Mouse (Mus musculus) megakaryocyte, embryonic 14.5 days (primary cell): ENCODE measurements around the gene Rasgrf2. TPM values are rescaled to one million over a fixed set of nuclear protein-coding genes. Genes with fewer than 3 reads are reported as not detected.

ENCODE experiments used
- H3K27me3 ChIP-seq: replicated peaks from 2 replicates; pipeline ENCODE3; 2012; ENCODE audit warnings: inconsistent platforms
- H3K36me3 ChIP-seq: replicated peaks from 2 replicates; pipeline ENCODE3; 2012; ENCODE audit warnings: low read length, inconsistent platforms, mixed read lengths
- H3K4me1 ChIP-seq: 2 replicates; pipeline ENCODE4 v1.6.1; 2012; ENCODE audit warnings: inconsistent platforms
- H3K4me3 ChIP-seq: replicated peaks from 2 replicates; pipeline ENCODE3; 2012; ENCODE audit warnings: moderate library complexity, mild to moderate bottlenecking, inconsistent platforms
- H3K9me3 ChIP-seq: 2 replicates; pipeline ENCODE4 v1.6.1; 2012; ENCODE audit warnings: inconsistent platforms
- FLI1 ChIP-seq: IDR thresholded peaks from 2 replicates; pipeline ENCODE4 v1.6.1; 2012; ENCODE audit warnings: low read length, inconsistent platforms, mixed read lengths
- GATA1 ChIP-seq: IDR thresholded peaks from 3 replicates; pipeline ENCODE4 v1.6.1; 2012; ENCODE audit warnings: mixed read lengths, low read length, inconsistent platforms, borderline replicate concordance
- polyA plus RNA-seq: library from polyadenylated mRNA; stranded (reverse); fragments of >175 nt; gene quantifications from 2 replicates; pipeline ENCODE4 v1.2.3, GENCODE M21; 2012; ENCODE audit warnings: low replicate concordance; ENCODE audit not compliant: insufficient read depth

The Rasgrf2 gene
- polyA plus RNA-seq, 1 experiment, result 0.70 TPM

- Histone ChIP-seq H3K4me1 (peaks cover 11% of the 10 kb centered on the region; the same call in 1 of the 2 replicates), H3K4me3 (no peak overlapping the region), H3K27me3 (peaks cover 30% of the 10 kb centered on the region), H3K9me3 (peaks cover 14% of the 10 kb centered on the region), H3K36me3 (no peaks in the 10 kb centered on the region)
- TF ChIP-seq GATA1, result no peak
- no peak for TF ChIP-seq FLI1
These were observed 223.1 kb downstream of the Rasgrf2 start for GRCm38 (mm10) chr13:91908202-91908980.

DNA sequence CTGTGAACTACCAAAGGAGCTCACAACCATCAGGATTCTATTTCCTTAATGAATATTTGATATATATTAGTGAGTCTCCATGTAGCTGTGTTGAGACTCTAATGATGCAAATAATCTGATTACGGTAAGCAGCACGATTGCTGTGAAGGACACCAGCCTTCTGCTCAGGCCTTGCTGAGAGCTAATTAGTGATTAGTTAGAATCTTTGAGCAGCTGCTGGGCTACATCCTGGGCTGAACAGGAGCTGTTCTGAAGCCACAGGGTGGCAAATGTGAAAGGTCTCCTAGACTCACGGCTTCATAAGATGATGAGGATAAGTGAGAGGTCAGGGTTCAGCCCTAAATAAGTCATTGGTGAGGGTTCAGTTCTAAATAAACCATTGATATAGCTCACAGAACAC is 225.1 kb downstream of the Rasgrf2 start:
- peaks cover 9% of the 10 kb centered on the region; the same call in 1 of the 2 replicates for H3K4me1 ChIP-seq
- no peak for TF ChIP-seq FLI1
- TF ChIP-seq GATA1, result no peak
- H3K36me3 ChIP-seq, result no peaks in the 10 kb centered on the region
- no peak overlapping the region for H3K4me3 ChIP-seq
- peaks cover 10% of the 10 kb centered on the region for H3K9me3 ChIP-seq
- peaks cover 19% of the 10 kb centered on the region for H3K27me3 ChIP-seq

- TF ChIP-seq FLI1, result no peak
- no peak for TF ChIP-seq GATA1
- Histone ChIP-seq H3K9me3 (peaks cover 10% of the 10 kb centered on the region), H3K4me1 (peaks cover 6% of the 10 kb centered on the region), H3K4me3 (no peak overlapping the region), H3K36me3 (no peaks in the 10 kb centered on the region), H3K27me3 (peaks cover 3% of the 10 kb centered on the region)
These were observed 235.0 kb downstream of the Rasgrf2 start for GRCm38 (mm10) chr13:91896476-91896875.

DNA sequence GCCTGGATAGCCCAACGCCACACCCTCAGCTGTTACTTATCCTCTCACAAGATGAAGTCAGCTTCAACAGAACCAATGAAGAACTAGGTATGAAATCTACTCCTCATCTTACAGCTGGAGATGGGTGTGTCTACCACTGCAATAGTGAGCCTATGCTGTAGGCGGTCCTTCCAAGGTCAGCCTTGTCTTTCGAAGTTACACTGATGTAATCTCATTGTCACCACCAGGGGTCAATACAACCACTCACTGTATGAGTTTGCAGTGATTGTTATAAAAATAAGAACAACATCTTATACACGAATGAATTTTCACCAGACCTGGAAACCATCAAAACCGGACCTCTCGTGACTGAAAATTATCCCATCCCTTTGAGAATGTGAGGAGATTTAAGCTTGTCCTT is 238.3 kb downstream of the Rasgrf2 start:
- Histone ChIP-seq H3K27me3 (peaks cover 3% of the 10 kb centered on the region), H3K4me1 (peaks cover 6% of the 10 kb centered on the region), H3K36me3 (no peaks in the 10 kb centered on the region), H3K9me3 (no peaks in the 10 kb centered on the region), H3K4me3 (no peak overlapping the region)
- TF ChIP-seq GATA1 (no peak), FLI1 (no peak)

DNA sequence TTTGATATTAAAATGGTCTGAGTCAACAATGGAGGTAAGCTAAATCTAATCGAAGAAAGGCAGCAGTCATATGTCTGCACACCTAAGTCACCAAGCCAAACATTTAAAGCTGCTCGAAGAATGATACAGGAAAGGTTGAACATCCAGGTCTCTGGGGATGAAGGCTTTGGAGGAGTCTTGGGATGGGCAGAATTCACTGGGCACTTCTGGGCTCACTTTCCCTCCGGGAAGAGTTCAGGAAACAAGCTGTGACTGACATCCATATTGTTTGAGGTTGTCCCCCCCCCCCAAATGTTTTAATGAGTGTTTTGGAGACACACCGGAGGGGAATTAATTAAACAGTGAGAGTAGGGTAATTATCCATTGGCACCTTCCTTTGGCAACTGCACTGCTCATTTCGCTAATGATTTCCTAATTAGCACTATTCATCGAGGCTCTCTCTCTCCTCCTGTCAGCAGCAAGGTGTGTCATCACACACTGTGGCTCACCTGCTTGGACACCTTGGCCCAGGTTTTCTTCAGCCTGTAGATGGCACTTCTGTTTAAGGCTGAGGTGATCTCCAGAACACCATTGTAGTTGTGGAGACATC is 241.3 kb downstream of the Rasgrf2 start:
- Histone ChIP-seq H3K36me3 (no peaks in the 10 kb centered on the region), H3K9me3 (no peaks in the 10 kb centered on the region), H3K4me3 (no peak overlapping the region), H3K4me1 (peaks cover 3% of the 10 kb centered on the region; the same call in 1 of the 2 replicates), H3K27me3 (peaks cover 3% of the 10 kb centered on the region)
- no peak for TF ChIP-seq GATA1
- no peak for TF ChIP-seq FLI1

DNA sequence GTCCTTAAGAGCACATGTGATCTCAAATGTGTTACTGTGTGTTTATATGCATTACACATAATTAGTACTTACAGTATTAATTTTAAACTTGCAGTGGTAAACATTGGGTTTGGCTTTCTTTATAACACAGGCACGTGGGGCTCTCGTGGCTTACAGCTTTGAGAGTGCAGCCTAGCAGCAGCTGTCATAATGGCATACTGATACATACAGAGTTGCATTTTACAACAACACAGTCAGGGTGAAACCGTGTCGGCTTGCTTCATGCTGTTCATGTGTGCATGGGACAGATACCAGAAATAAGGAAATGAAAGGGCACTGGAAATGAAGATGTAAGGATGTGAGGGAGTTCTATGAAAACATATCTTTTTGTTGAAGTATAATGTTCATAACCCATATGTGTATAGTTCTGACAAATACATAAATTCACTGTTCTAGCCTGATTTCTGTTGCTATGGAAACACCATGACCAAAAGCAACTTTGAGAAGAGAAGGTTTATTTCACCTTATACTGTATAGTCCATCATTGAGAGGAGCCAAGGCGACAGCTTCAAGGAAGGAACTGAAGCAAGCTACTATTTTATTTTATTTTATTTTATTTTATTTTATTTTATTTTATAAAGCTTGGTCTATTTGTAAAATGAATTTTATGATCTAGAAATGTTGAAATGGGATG is 246.6 kb downstream of the Rasgrf2 start:
- Histone ChIP-seq H3K4me3 (no peak overlapping the region), H3K4me1 (no peaks in the 10 kb centered on the region), H3K27me3 (no peaks in the 10 kb centered on the region), H3K36me3 (no peaks in the 10 kb centered on the region), H3K9me3 (0 out of 2 replicates have a peak, but pooled peaks cover 5% of the 10 kb centered on the region)
- TF ChIP-seq GATA1, result no peak
- TF ChIP-seq FLI1, result no peak

DNA sequence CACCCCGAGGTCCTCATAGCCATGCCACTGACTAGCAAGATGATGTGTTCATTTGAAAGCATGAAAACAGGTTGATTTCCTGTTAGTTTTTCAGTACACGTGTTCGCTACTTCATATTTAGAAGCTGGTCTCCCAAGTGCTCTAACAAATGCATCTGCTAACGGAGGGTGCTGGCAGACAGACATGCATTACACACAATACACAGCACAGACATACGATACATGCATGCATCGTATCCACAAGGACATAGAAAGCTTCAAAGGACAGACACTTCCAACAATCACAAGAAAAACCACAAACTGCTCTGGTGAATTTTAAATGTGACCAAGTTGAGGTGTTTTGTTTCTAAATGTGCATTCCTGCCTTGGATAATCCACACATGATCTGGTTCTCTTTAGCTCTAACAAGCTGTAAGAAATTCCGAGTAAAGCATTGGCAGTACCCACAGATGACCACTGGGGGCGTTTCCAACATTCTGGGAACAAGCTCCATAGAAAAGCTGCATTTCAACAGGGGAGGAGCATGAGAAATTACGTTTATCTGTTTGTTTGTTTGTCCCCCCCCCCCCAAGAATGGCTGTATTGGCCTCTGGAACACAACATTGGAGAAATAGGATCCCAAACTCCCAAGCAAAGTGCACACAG is 249.5 kb downstream of the Rasgrf2 start:
- H3K36me3 ChIP-seq, result no peaks in the 10 kb centered on the region
- H3K9me3 ChIP-seq, result peaks cover 9% of the 10 kb centered on the region; the same call in 1 of the 2 replicates
- H3K27me3 ChIP-seq, result no peaks in the 10 kb centered on the region
- no peak overlapping the region for H3K4me3 ChIP-seq
- H3K4me1 ChIP-seq, result no peaks in the 10 kb centered on the region
- TF ChIP-seq FLI1 (no peak), GATA1 (no peak)

GRCm38 (mm10) chr13:91880256-91880655 is 251.2 kb downstream of the Rasgrf2 start:
- no peak for TF ChIP-seq GATA1
- TF ChIP-seq FLI1, result no peak
- Histone ChIP-seq H3K4me1 (no peaks in the 10 kb centered on the region), H3K27me3 (peaks cover 3% of the 10 kb centered on the region), H3K4me3 (no peak overlapping the region), H3K36me3 (no peaks in the 10 kb centered on the region), H3K9me3 (peaks cover 9% of the 10 kb centered on the region; the same call in 1 of the 2 replicates)

- no peak for TF ChIP-seq FLI1
- no peak for TF ChIP-seq GATA1
- Histone ChIP-seq H3K36me3 (no peaks in the 10 kb centered on the region), H3K9me3 (peaks cover 9% of the 10 kb centered on the region; the same call in 1 of the 2 replicates), H3K4me1 (no peaks in the 10 kb centered on the region), H3K4me3 (no peak overlapping the region), H3K27me3 (peaks cover 3% of the 10 kb centered on the region)
These were observed 253.5 kb downstream of the Rasgrf2 start for GRCm38 (mm10) chr13:91877996-91878395.

DNA sequence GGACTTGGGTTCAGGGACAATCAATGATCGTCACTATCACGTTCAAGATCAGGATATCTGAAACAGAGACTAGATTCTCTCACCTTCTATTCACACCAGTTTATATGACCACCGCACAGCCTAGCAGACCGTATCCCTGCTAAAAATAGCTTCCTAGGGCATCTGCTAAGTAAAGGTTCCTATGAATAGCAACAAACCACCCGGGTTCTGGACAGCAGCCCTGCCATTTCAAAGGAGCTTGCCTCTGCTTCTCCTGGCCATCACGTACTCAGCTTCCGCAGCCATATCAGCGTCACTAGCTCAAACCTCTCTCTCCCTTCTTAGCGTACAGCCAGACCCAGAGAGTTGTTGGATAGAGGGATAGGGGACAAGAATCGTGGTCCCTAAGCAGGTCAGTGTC is 254.1 kb downstream of the Rasgrf2 start:
- no peak overlapping the region for H3K4me3 ChIP-seq
- H3K27me3 ChIP-seq, result peaks cover 5% of the 10 kb centered on the region
- no peak for TF ChIP-seq GATA1
- TF ChIP-seq FLI1, result no peak
- no peaks in the 10 kb centered on the region for H3K36me3 ChIP-seq
- no peaks in the 10 kb centered on the region for H3K4me1 ChIP-seq
- H3K9me3 ChIP-seq, result peaks cover 9% of the 10 kb centered on the region; the same call in 1 of the 2 replicates
